Comparison of ENCODE assay signal across 10 mouse cellular contexts in genomic region chr17:6658801-6659200, GRCm38 (mm10). TPM values are rescaled to one million over a fixed set of nuclear protein-coding genes. Genes with fewer than 3 reads are reported as not detected.
DNase-seq lines count a peak whose midpoint lies in the region; ATAC-seq lines count a peak whose summit lies in the region.
"Not testable (repeated sequence)": the region's sequence is repeated elsewhere in the genome, so short reads cannot be mapped to it uniquely, and the experiment has no call there.
"Had no signal": no experiment of that assay in that cellular context is flagged by ENCODE, and none has a peak within 500 bp of the region (broad histone marks: within the 10 kb centered on the region; RNA-seq: fewer than 3 reads in every experiment).

TSS of gene Sytl3 (plus strand) at chr17:6659093.

- DNase-seq in T-cell, adult 2 months (ENCODE audit: low spot score), result peak; percentile 91
- DNase-seq in heart, adult 11 months, result peak; percentile 86
- peak; percentile 66 to 82 for DNase-seq in thymus, adult 18-20 months
- DNase-seq in thymus, postnatal 10 days (ENCODE audit: low spot score in 2 of 2), result peak; percentile 72 to 75
- peak; percentile 76 to 81 for DNase-seq in thymus, postnatal 36 days

- peak; percentile 15 for ATAC-seq in CD4-positive, CD25-positive, alpha-beta regulatory T cell, adult 4 months
- ATAC-seq in monocyte, adult 5-6 weeks (replicated peaks; ENCODE audit: insufficient number of reproducible peaks, low FRiP score, low TSS enrichment, poor library complexity, severe bottlenecking), result not testable (repeated sequence)

RNA-seq across cellular contexts. Expression of gene Sytl3, which starts in this region (rescaled TPM):
- 1 to 10 TPM; 5.0 to 6.1 TPM for polyA plus RNA-seq in CD4-positive, CD25-positive, alpha-beta regulatory T cell, adult 4 months (2017; shearing (Covaris generic))
- total RNA-seq in monocyte, adult 5-6 weeks (2017), result 92.4 to 237 TPM (median 127 TPM) in 3 replicates
- total RNA-seq: MEL had no signal
- polyA plus RNA-seq: embryonic facial prominence, embryonic 11.5 days; heart, embryonic 12.5 days had no signal
